Mouse (Mus musculus): ENCODE results near the gene Pom121l2.
A peak's percentile ranks its signal among the peaks of the same experiment; 100 is the strongest.

GRCm38 (mm10) chr13:21944926-21945740 lies 35.9 kb upstream of the Pom121l2 start, which contains the start of gene Zfp184:
- TF ChIP-seq CTCF (IDR thresholded peaks at IDR 0.05; ENCODE audit: borderline replicate concordance, insufficient read depth, low read length), result no peak
- peak; percentile 74 for TF ChIP-seq POLR2A (IDR thresholded peaks at IDR 0.05; ENCODE audit: low read depth, low read length)
